Mouse (Mus musculus): ENCODE measurements around the gene Thap2.

DNA sequence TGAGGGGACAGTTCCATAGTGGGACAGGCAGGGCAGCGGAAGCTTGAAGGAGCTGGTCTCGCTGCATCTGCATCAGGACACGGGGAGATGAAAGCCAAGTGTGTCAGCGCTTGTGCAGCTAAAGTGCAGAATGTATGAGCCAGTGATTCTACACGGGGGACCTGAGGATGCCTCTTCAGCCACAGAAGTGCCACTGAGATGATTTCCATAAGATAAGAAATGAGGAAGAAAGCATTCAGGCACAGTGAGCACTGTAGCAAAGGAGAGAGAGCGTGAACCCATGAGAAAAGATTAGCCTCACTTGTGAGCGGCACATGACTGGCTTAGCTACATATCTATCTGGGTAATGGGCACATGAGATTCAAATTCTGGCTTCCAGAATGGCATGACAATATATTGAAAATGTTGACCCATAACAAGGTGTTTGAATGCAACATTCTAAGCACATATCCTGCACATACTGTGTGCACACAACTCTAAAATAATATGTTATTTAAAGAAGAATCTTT lies 44.4 kb downstream of the Thap2 start:
- TF ChIP-seq CTCF (IDR thresholded peaks at IDR 0.05; ENCODE audit: low read depth, low read length): no peak
- no peak for TF ChIP-seq POLR2A (IDR thresholded peaks at IDR 0.05; ENCODE audit: borderline replicate concordance, low read depth, low read length)

Data from bone marrow macrophage, adult 2 months (primary cell).